8 mouse cellular contexts compared by ENCODE assay signal in the genomic region with DNA sequence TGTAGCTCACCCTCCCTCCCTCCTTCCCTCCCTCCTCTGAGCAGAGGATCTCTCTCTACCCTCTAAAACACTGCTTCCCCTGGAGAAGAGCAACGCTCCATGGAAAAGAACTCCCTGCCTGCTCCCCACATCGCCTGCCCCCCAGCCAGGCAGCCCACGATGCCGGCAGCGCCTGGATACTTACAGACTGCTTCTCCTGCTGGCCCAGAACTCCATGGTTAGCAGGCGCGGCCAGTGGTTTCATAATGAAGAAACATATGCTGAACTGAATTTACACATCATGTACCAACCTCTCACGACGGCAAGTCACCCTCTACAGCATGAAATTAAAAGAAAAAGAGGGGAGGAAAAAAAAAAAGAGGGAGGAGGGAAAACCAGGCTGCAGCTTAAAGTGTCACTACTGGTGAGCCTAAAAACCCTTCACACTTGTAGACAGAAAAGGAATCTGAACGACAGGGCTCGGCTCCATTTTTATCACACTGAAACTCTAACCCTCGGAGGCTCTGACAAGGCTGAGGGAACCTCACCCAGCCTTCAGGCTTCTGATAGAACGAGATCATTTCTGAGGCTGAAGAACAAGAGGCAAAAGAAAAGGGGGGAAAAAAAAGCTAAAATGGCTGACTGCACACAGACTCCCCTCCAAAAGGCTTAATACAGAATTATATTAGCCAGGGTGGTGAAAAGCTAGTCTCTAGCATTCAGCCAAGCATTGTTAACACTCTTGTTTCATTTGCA.
DNase-seq lines count a peak whose midpoint lies in the region; ATAC-seq lines count a peak whose summit lies in the region.

No protein-coding gene starts in this region.

- 29% methylated on average over 13 of the region's 13 CpGs for WGBS in lung, embryonic 15.5 days
- WGBS in embryonic facial prominence, embryonic 13.5 days = 25% methylated on average over 13 of the region's 13 CpGs
- WGBS in limb, embryonic 15.5 days = 21% methylated on average over 13 of the region's 13 CpGs
- whole genome bisulfite sequencing in stomach, embryonic 15.5 days = 37% methylated on average over 13 of the region's 13 CpGs

- no peak overlapping the region for H3K9ac ChIP-seq in lung, embryonic 15.5 days
- H3K9ac ChIP-seq in embryonic facial prominence, embryonic 13.5 days = peak overlapping the region; percentile 54
- no peak overlapping the region for H3K9ac ChIP-seq in limb, embryonic 15.5 days
- no peak overlapping the region for H3K9ac ChIP-seq in stomach, embryonic 15.5 days

- H3K4me1 ChIP-seq in lung, embryonic 15.5 days = peaks cover 37% of the 10 kb centered on the region
- H3K4me1 ChIP-seq in embryonic facial prominence, embryonic 13.5 days = peaks cover 19% of the 10 kb centered on the region
- peaks cover 22% of the 10 kb centered on the region for H3K4me1 ChIP-seq in limb, embryonic 15.5 days
- peaks cover 19% of the 10 kb centered on the region for H3K4me1 ChIP-seq in stomach, embryonic 15.5 days

- H3K9me3 ChIP-seq in lung, embryonic 15.5 days = no peaks in the 10 kb centered on the region
- H3K9me3 ChIP-seq in embryonic facial prominence, embryonic 13.5 days = no peaks in the 10 kb centered on the region
- H3K9me3 ChIP-seq in limb, embryonic 15.5 days = no peaks in the 10 kb centered on the region
- no peaks in the 10 kb centered on the region for H3K9me3 ChIP-seq in stomach, embryonic 15.5 days

- no peak for ATAC-seq in lung, embryonic 15.5 days (ENCODE audit: borderline replicate concordance, extremely low read depth, low FRiP score, low TSS enrichment)
- ATAC-seq in embryonic facial prominence, embryonic 13.5 days (ENCODE audit: insufficient number of reproducible peaks, insufficient read depth, low FRiP score, low TSS enrichment, low read depth) = no peak
- no peak for ATAC-seq in limb, embryonic 15.5 days (ENCODE audit: insufficient number of reproducible peaks, low FRiP score, low TSS enrichment, low read depth)
- no peak for ATAC-seq in stomach, embryonic 15.5 days (ENCODE audit: insufficient read depth, low FRiP score, low read depth)
- ATAC-seq in inflammation-experienced regulatory T-cells, adult 6 months = no peak

- DNase-seq in lung, postnatal 14 days = no peak
- DNase-seq in heart, postnatal 4 days = peak; percentile 30
- DNase-seq in urinary bladder, postnatal 10 days (ENCODE audit: low spot score) = no peak

- H3K27ac ChIP-seq in lung, embryonic 15.5 days = 0 out of 2 replicates have a peak overlapping the region, but pooled peaks have one; percentile 20
- peak overlapping the region; percentile 68 for H3K27ac ChIP-seq in embryonic facial prominence, embryonic 13.5 days
- H3K27ac ChIP-seq in limb, embryonic 15.5 days = peak overlapping the region; percentile 44
- H3K27ac ChIP-seq in stomach, embryonic 15.5 days = peak overlapping the region; percentile 28

- peak overlapping the region; percentile 12; the same call in 1 of the 2 replicates for H3K4me2 ChIP-seq in lung, embryonic 15.5 days
- peak overlapping the region; percentile 50 for H3K4me2 ChIP-seq in embryonic facial prominence, embryonic 13.5 days
- H3K4me2 ChIP-seq in limb, embryonic 15.5 days = peak overlapping the region; percentile 34
- H3K4me2 ChIP-seq in stomach, embryonic 15.5 days = peak overlapping the region; percentile 31; the same call in 1 of the 2 replicates

- H3K27me3 ChIP-seq in lung, embryonic 15.5 days = no peaks in the 10 kb centered on the region
- H3K27me3 ChIP-seq in embryonic facial prominence, embryonic 13.5 days = no peaks in the 10 kb centered on the region
- H3K27me3 ChIP-seq in limb, embryonic 15.5 days = no peaks in the 10 kb centered on the region
- no peaks in the 10 kb centered on the region for H3K27me3 ChIP-seq in stomach, embryonic 15.5 days (replicated peaks)

- H3K4me3 ChIP-seq in lung, embryonic 15.5 days = no peak overlapping the region
- H3K4me3 ChIP-seq in embryonic facial prominence, embryonic 13.5 days = peak overlapping the region; percentile 23
- peak overlapping the region; percentile 13; the same call in 1 of the 2 replicates for H3K4me3 ChIP-seq in limb, embryonic 15.5 days
- H3K4me3 ChIP-seq in stomach, embryonic 15.5 days (replicated peaks) = no peak overlapping the region

- no peaks in the 10 kb centered on the region for H3K36me3 ChIP-seq in lung, embryonic 15.5 days
- H3K36me3 ChIP-seq in embryonic facial prominence, embryonic 13.5 days = no peaks in the 10 kb centered on the region
- H3K36me3 ChIP-seq in limb, embryonic 15.5 days = no peaks in the 10 kb centered on the region
- no peaks in the 10 kb centered on the region for H3K36me3 ChIP-seq in stomach, embryonic 15.5 days

Comparison
In these comparisons a context has a peak if more than half of its experiments do, and no peak if none do; other contexts are left out.
1. H3K4me3 ChIP-seq: peak in embryonic facial prominence, embryonic 13.5 days (single experiment) and limb, embryonic 15.5 days (single experiment); none in lung, embryonic 15.5 days (single experiment) and stomach, embryonic 15.5 days (single experiment).
2. Peak in every context shown above with its lines, with median percentiles within 50 percentile points of each other: H3K27ac ChIP-seq and H3K4me2 ChIP-seq.